In genomic region chr7:79558698-79559097, GRCm38 (mm10) we compare ENCODE assay signal across 15 mouse cellular contexts. TPM values are rescaled to one million over a fixed set of nuclear protein-coding genes. Genes with fewer than 3 reads are reported as not detected.
DNase-seq lines count a peak whose midpoint lies in the region; TF ChIP-seq lines count a peak whose summit lies in the region.
"Had no signal": no experiment of that assay in that cellular context is flagged by ENCODE, and none has a peak within 500 bp of the region (broad histone marks: within the 10 kb centered on the region; RNA-seq: fewer than 3 reads in every experiment).

No protein-coding gene starts in this region.

- H3K79me2 ChIP-seq in MEL (ENCODE audit: control insufficient read depth, insufficient read depth, low read length, poor library complexity) = no peaks in the 10 kb centered on the region

- no peaks in the 10 kb centered on the region for H3K36me3 ChIP-seq in MEL (ENCODE audit: control insufficient read depth in 1 of 2, insufficient read depth in 2 of 2, low read length in 2 of 2)
- H3K36me3 ChIP-seq: embryonic facial prominence, embryonic 12.5 days; kidney, embryonic 15.5 days had no signal

- no peak overlapping the region for H3K9ac ChIP-seq in MEL (ENCODE audit: control insufficient read depth, low read depth, low read length, poor library complexity, severe bottlenecking)
- H3K9ac ChIP-seq: embryonic facial prominence, embryonic 12.5 days; kidney, embryonic 15.5 days had no signal

- TF ChIP-seq POLR2A in MEL (IDR thresholded peaks at IDR 0.05; ENCODE audit: control insufficient read depth in 1 of 2, insufficient read depth in 1 of 2, low read depth in 1 of 2, low read length in 2 of 2, poor library complexity in 1 of 2) = no peak

- no peak overlapping the region for H3K4me3 ChIP-seq in layer of hippocampus, adult 2 months
- no peak overlapping the region for H3K4me3 ChIP-seq in MEL (ENCODE audit: control insufficient read depth in 1 of 2, insufficient read depth in 1 of 2, low read depth in 2 of 2, low read length in 2 of 2)
- H3K4me3 ChIP-seq: embryonic facial prominence, embryonic 12.5 days; kidney, embryonic 15.5 days; megakaryocyte, embryonic 14.5 days had no signal

- no peak for TF ChIP-seq EP300 in MEL (IDR thresholded peaks at IDR 0.05; ENCODE audit: low read depth in 1 of 2, low read length in 2 of 2)

- no peak overlapping the region for H3K27ac ChIP-seq in layer of hippocampus, adult 2 months
- no peak overlapping the region for H3K27ac ChIP-seq in MEL (ENCODE audit: control insufficient read depth, low read depth, low read length)
- H3K27ac ChIP-seq: embryonic facial prominence, embryonic 12.5 days; kidney, embryonic 15.5 days had no signal

- no peak for DNase-seq in layer of hippocampus, adult 2 months (ENCODE audit: low spot score in 2 of 2)
- DNase-seq in layer of hippocampus, postnatal 14 days (ENCODE audit: low spot score in 2 of 2) = no peak
- no peak for DNase-seq in MEL (ENCODE audit: low read depth, low spot score)
- peak; percentile 74 for DNase-seq in brain, adult 2 months (ENCODE audit: low read depth, low spot score)
- peak; percentile 54 for DNase-seq in retina, embryonic 14.5 days (ENCODE audit: low spot score)
- no peak for DNase-seq in kidney, adult 8-10 months
- no peak for DNase-seq in layer of hippocampus, postnatal 36 days
- DNase-seq: cerebellum, adult 11 months; heart, adult 18-20 months had no signal

- H3K27me3 ChIP-seq in MEL (ENCODE audit: control insufficient read depth in 1 of 2, insufficient read depth in 2 of 2, low read length in 2 of 2) = peaks cover 0 to 7% of the 10 kb centered on the region in 2 experiments; a peak in 3 of 4 replicates

- H3K9me3 ChIP-seq in MEL (replicated peaks; ENCODE audit: insufficient read depth, low read length) = no peaks in the 10 kb centered on the region
- H3K9me3 ChIP-seq: embryonic facial prominence, embryonic 12.5 days; kidney, embryonic 15.5 days; megakaryocyte, embryonic 14.5 days had no signal

- peak; percentile 9 for TF ChIP-seq RAD21 in MEL (IDR thresholded peaks at IDR 0.05; ENCODE audit: low read depth, low read length)

- no peaks in the 10 kb centered on the region for H3K4me1 ChIP-seq in MEL (ENCODE audit: control insufficient read depth in 1 of 2, insufficient read depth in 2 of 2, low read length in 2 of 2)
- H3K4me1 ChIP-seq: megakaryocyte, embryonic 14.5 days had no signal

- TF ChIP-seq CTCF in layer of hippocampus, adult 2 months (conservative IDR thresholded peaks at IDR 0.05) = peak; percentile 72
- TF ChIP-seq CTCF in MEL (IDR thresholded peaks at IDR 0.05 in 2 of 3, conservative IDR thresholded peaks at IDR 0.05 in 1 of 3; ENCODE audit: control insufficient read depth in 1 of 3, insufficient read depth in 1 of 3, low read depth in 2 of 3, low read length in 3 of 3, poor library complexity in 1 of 3, severe bottlenecking in 1 of 3) = peak in 2 of 3 experiments; percentile 5 to 28; a peak in 2 of 6 replicates

TF ChIP-seq in MEL, 35 proteins besides CTCF, POLR2A, EP300 and RAD21:
- TF ChIP-seq SMC3 (IDR thresholded peaks at IDR 0.05; ENCODE audit: low read depth, low read length) (peak; percentile 20; the same call in 1 of the 2 replicates), GATA1 (IDR thresholded peaks at IDR 0.05; ENCODE audit: low read depth, low read length) (no peak)

RNA-seq across cellular contexts. Expression of gene Rhcg, which starts 58.8 kb away (rescaled TPM):
- 1 to 10 TPM; 1.1 to 1.2 TPM for total RNA-seq in layer of hippocampus, adult 2 months (2021)
- 1 to 10 TPM; 1.1 to 2.2 TPM for total RNA-seq in layer of hippocampus, postnatal 14 days (2021)
- total RNA-seq in MEL (2012; rRNA removed) = not detected in 2 replicates
- polyA plus RNA-seq in MEL (2012; ENCODE audit: insufficient read depth in 1 of 2, insufficient read length in 2 of 2, low read depth in 1 of 2, low replicate concordance in 2 of 2, missing spikeins in 1 of 2) = not detected
- total RNA-seq in layer of hippocampus, postnatal 36 days (2021) = 1 to 10 TPM; 1.1 to 1.2 TPM
- total RNA-seq: heart, adult 18-20 months; heart, postnatal 25 days had no signal
- polyA plus RNA-seq: liver, embryonic 11.5 days; stomach, embryonic 14.5 days had no signal

Comparison
In these comparisons a context has a peak if more than half of its experiments do, and no peak if none do; other contexts are left out.
1. DNase-seq: peak in brain, adult 2 months (single experiment) and retina, embryonic 14.5 days (single experiment); none in layer of hippocampus, adult 2 months (0 of 2), layer of hippocampus, postnatal 14 days (0 of 2), MEL (single experiment), kidney, adult 8-10 months (0 of 2) and layer of hippocampus, postnatal 36 days (0 of 2).